Mouse (Mus musculus) hindbrain, embryonic 12.5 days (tissue): Measurements from ENCODE around the gene Dennd5a. TPM values are rescaled to one million over a fixed set of nuclear protein-coding genes. Genes with fewer than 3 reads are reported as not detected.

Experiments used
- ATAC-seq: fragments of 200-750 bp; cut with Nextera tagmentation; 2 replicates; pipeline ENCODE4 v1.8.0; 2017; ENCODE audit warnings: moderate TSS enrichment; ENCODE audit not compliant: low FRiP score
- H3K27ac ChIP-seq: fragments of 300-500 bp; sonication (generic); 2 replicates; pipeline ENCODE4 v1.5.1; 2016; ENCODE audit warnings: mild to moderate bottlenecking
- H3K27me3 ChIP-seq: fragments of 300-500 bp; sonication (generic); 2 replicates; pipeline ENCODE4 v1.6.1; 2016; ENCODE audit warnings: mild to moderate bottlenecking
- H3K36me3 ChIP-seq: fragments of 300-500 bp; sonication (generic); 2 replicates; pipeline ENCODE4 v1.6.1; 2016; ENCODE audit warnings: mild to moderate bottlenecking
- H3K4me1 ChIP-seq: fragments of 300-500 bp; sonication (generic); 2 replicates; pipeline ENCODE4 v1.6.1; 2016
- H3K4me2 ChIP-seq: fragments of 300-500 bp; sonication (generic); replicated peaks from 2 replicates; pipeline ENCODE4 v1.6.1; 2016; ENCODE audit warnings: mild to moderate bottlenecking
- H3K4me3 ChIP-seq: fragments of 300-500 bp; sonication (generic); 2 replicates; pipeline ENCODE4 v1.5.1; 2016; ENCODE audit warnings: mild to moderate bottlenecking
- H3K9ac ChIP-seq: fragments of 300-500 bp; sonication (generic); 2 replicates; pipeline ENCODE4 v1.6.1; 2016; ENCODE audit warnings: mild to moderate bottlenecking, moderate library complexity
- H3K9me3 ChIP-seq: fragments of 300-500 bp; sonication (generic); replicated peaks from 2 replicates; pipeline ENCODE4 v1.6.1; 2016; ENCODE audit warnings: mild to moderate bottlenecking
- WGBS: fragments of 180-500 bp; shearing (Covaris S2); methylation state at CpG from one replicate; pipeline ENCODE4 v1.1.7; 2016; 5-methylcytosine and 5-hydroxymethylcytosine counted together
- polyA plus RNA-seq: library from polyadenylated mRNA; unstranded; fragments of >200 nt; fragmentation: Nextera tagmentation; extraction: Ambion mirVana; gene quantifications from 2 replicates; pipeline ENCODE4 v1.2.1, GENCODE M21; 2016

Gene Dennd5a
- polyA plus RNA-seq, 1 experiment from 2014 or later, result 54.4 TPM

DNA sequence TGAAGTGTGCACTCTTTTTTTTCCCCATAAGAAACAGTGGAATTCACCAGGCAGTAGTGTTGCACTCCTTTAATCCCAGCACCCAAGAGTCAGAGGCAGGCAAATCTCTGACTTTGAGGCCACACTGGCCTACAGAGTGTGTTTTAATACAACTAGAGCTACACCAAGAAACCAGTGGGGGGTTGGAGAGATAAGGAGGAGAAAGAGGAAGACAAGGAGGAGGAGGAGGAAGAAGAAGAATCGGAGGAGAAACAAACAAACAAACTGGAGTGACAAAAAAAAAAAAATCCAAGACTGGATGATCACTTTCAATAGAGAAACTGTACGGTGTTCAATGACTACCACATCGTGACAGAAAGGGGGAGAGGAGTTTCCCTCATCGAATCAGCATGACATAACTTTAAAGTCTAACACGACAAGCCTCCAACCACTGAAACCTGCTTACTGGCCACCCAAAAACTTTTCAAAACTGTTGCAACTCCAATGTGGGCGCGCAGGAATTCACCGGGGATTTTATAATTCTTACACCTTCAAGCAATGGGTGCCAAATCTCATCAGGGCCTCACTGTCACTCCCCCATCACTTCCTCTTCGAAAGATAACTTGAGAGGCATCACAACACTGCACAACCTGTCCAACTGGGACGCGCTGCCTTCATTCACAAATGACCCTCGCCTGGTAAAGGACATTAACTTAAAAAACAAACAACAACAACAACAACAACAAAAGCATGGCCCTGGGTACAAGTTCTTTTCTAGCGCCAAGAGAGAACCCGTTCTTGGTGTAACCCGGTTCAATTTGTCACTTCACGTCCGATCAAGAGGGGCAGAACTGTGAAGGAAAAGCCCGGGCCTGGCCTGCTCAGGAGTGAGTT, 1.2 kb downstream of the Dennd5a start:
- 7% methylated on average over 18 of the region's 18 CpGs for WGBS
- peak overlapping the region; percentile 95 for H3K4me3 ChIP-seq
- H3K27me3 ChIP-seq, result no peaks in the 10 kb centered on the region
- H3K4me1 ChIP-seq, result peaks cover 28% of the 10 kb centered on the region
- H3K27ac ChIP-seq, result peak overlapping the region; percentile 94
- ATAC-seq, result peak; percentile 6; the same call in 1 of the 2 replicates
- peak overlapping the region; percentile 83 for H3K4me2 ChIP-seq
- no peaks in the 10 kb centered on the region for H3K36me3 ChIP-seq
- peak overlapping the region; percentile 95 for H3K9ac ChIP-seq
- no peaks in the 10 kb centered on the region for H3K9me3 ChIP-seq

DNA sequence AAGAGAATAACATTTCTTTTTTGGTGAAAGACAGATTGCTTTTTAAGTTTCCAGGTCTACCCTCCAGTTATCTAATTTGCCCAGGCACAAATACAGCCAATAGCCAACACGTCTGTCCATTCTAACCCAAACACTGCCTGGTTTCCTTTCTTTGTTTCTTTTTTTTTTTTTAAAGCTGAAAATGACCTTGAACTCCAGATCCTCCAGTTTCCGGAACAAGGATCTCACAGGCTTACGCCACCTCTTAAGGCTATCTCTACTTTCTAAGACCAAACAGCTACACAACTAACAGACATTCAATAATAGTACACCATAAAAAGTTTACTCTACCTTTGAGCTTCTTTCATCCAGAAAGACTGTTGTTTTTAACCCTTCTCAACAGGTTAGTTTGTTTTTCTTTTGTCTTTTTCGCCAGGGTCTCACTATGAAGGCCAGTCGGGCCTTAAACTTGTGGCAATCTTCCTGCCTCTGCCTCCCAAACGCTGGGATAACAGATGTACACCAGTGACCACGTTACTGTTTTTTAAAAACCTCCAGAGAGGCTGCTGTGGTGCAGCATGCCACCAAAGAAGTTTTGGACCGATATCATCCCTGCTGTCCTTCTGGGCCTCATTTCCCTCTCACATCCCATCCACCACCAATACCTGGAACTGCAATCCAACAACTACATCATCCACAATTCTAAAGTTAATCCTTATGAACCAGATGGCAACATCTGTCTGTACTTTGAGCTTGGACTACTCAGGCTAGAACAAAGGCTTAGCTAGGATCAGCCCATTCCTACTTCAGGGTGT, 2.1 kb downstream of the Dennd5a start:
- Histone ChIP-seq H3K27me3 (no peaks in the 10 kb centered on the region), H3K4me3 (peak overlapping the region; percentile 95), H3K4me1 (peaks cover 28% of the 10 kb centered on the region), H3K4me2 (peak overlapping the region; percentile 83), H3K9ac (peak overlapping the region; percentile 95), H3K27ac (0 out of 2 replicates have a peak overlapping the region, but pooled peaks have one; percentile 30), H3K36me3 (no peaks in the 10 kb centered on the region), H3K9me3 (no peaks in the 10 kb centered on the region)
- no peak for ATAC-seq
- 69% methylated on average over 8 of the region's 8 CpGs for WGBS

DNA sequence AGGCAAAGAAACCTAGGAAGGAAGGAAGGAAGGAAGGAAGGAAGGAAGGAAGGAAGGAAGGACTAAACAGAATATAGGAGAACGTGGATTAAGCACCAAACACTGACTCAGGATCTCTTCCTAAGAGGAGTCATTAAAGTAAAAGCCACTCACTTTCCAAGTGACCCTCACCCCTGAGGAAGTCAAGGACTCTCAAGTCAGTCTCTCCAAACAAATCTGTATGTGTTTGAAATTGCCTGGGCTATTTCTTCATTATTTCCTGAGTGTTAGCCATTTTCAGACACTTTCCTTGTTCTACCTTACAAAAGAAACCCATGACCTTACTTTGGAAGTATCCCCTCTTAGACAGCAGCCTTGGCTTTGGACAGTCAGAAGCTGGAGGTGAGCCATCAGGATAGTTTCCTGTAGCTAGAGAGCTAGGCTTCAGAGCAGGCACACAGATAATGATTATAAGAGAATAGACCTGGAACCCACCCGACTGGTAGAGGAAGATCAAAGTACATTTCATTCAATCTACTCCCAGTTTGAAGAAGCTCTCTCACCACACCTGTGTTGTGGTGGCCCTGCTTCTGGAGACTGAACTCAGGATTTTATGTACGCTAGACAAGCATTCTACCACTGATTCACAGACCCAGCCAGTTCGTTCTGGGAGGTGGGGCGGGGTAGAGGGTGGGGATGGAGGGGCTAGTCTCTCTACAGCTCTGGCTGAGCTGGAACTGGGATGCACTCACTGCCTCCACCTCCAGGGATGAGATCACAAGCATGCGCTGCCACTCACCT, 5.5 kb downstream of the Dennd5a start:
- 71% methylated on average over 6 of the region's 6 CpGs for WGBS
- Histone ChIP-seq H3K27ac (no peak overlapping the region), H3K9me3 (no peaks in the 10 kb centered on the region), H3K36me3 (no peaks in the 10 kb centered on the region), H3K4me2 (no peak overlapping the region), H3K4me1 (peaks cover 25% of the 10 kb centered on the region), H3K4me3 (no peak overlapping the region), H3K9ac (no peak overlapping the region), H3K27me3 (no peaks in the 10 kb centered on the region)
- no peak for ATAC-seq

DNA sequence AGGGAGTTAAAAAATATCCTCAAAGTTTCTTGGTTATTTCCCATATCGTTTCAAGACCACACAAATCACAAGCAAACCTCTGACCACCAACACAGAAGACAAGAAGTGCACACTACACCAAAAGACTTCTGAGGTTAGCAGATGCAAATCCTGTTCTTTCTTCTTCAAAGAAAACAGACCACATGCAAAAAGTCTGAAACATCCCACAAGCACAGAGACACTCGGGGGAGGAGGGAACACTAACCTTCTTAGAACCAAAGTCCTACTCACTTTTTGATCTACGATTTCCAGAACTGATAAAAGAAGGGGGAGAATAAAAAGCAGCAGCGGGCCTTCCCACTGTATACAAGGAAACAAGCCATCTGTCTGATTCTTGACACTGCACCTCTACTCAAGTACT, 9.0 kb downstream of the Dennd5a start:
- H3K27me3 ChIP-seq, result no peaks in the 10 kb centered on the region
- H3K4me3 ChIP-seq, result no peak overlapping the region
- no peak overlapping the region for H3K27ac ChIP-seq
- no peak overlapping the region for H3K4me2 ChIP-seq
- ATAC-seq, result no peak
- peaks cover 3% of the 10 kb centered on the region; the same call in 1 of the 2 replicates for H3K4me1 ChIP-seq
- H3K9me3 ChIP-seq, result no peaks in the 10 kb centered on the region
- no peaks in the 10 kb centered on the region for H3K36me3 ChIP-seq
- H3K9ac ChIP-seq, result no peak overlapping the region
- WGBS, result 89% methylated on average over 4 of the region's 4 CpGs

DNA sequence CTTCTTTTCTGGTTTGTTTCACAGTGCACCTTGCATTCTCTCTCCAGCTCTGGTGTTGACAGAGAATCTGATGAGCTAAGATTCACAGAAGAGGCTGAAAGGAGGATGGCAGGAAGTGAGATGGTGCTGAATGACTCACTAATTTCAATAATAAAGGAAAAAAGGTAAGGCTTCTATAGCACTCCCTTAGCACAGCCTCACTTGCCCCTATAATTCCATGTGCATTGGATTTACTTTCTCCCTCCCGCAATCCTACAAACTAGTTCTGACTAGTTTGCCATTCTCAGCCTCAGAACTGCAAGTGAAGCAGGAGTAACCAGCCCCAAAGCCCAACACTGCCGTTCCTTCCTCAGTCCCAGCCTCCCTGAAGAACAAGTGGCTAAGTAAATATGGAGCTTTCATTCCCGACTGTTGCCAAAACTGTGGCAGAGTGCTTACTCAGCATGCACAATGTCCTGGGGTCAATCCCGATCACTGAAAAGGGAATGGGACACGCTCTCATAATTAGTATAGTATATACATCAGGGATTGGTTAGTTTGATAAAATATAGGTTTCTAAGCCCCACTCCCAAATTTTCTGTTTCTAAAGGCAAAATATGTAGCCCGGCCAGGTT, 15.7 kb downstream of the Dennd5a start:
- ATAC-seq, result no peak
- Histone ChIP-seq H3K36me3 (no peaks in the 10 kb centered on the region), H3K4me3 (no peak overlapping the region), H3K9ac (no peak overlapping the region), H3K9me3 (no peaks in the 10 kb centered on the region), H3K4me2 (no peak overlapping the region), H3K27ac (no peak overlapping the region), H3K4me1 (no peaks in the 10 kb centered on the region), H3K27me3 (no peaks in the 10 kb centered on the region)
- WGBS, result 64% methylated on average over 6 of the region's 6 CpGs

DNA sequence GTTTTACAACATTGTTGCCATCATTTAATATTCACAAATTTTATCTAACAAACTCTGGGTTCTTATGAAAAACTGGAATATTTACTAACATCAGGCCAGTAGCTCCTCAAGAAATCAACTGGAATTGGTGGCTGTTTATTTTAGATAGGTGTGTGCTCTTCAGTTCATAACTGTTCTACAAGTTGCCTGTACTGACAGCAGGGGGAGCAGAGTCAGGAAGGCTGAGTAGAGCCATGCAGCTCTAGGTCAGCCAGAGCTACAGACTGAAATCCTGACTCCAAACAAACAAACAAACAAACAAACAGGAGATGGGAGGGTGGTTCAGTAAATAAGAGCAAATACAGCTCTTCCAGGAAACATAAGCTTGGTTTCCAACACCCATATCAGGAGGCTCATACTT, 30.6 kb downstream of the Dennd5a start:
- Histone ChIP-seq H3K4me1 (peaks cover 13% of the 10 kb centered on the region), H3K4me3 (no peak overlapping the region), H3K27ac (no peak overlapping the region), H3K9me3 (no peaks in the 10 kb centered on the region), H3K9ac (no peak overlapping the region), H3K36me3 (peaks cover 59% of the 10 kb centered on the region), H3K27me3 (no peaks in the 10 kb centered on the region), H3K4me2 (no peak overlapping the region)
- ATAC-seq, result no peak

DNA sequence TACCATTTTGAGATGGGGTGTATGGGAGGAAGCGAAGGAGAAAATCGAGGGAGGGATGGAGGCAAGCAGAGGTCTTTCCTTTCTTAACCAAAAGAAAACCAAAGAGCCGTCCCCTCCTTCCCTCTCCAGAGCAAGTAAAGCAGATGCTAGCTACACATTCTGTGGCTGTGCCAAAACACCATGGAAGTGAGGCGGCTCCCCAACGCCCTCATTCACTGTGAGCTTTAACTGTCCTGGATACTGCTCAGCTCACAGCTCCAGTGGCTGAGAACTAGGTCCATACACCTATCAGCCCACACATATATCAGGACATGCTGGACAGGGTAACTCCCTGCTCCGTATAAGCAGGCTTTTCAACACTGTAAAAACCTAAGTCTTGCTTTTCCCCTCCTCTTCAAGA, 31.9 kb downstream of the Dennd5a start:
- Histone ChIP-seq H3K36me3 (peaks cover 52% of the 10 kb centered on the region), H3K9ac (no peak overlapping the region), H3K4me1 (peaks cover 13% of the 10 kb centered on the region), H3K27ac (no peak overlapping the region), H3K27me3 (no peaks in the 10 kb centered on the region), H3K9me3 (no peaks in the 10 kb centered on the region), H3K4me2 (no peak overlapping the region), H3K4me3 (no peak overlapping the region)
- WGBS, result 91% methylated on average over 6 of the region's 6 CpGs
- ATAC-seq, result no peak

DNA sequence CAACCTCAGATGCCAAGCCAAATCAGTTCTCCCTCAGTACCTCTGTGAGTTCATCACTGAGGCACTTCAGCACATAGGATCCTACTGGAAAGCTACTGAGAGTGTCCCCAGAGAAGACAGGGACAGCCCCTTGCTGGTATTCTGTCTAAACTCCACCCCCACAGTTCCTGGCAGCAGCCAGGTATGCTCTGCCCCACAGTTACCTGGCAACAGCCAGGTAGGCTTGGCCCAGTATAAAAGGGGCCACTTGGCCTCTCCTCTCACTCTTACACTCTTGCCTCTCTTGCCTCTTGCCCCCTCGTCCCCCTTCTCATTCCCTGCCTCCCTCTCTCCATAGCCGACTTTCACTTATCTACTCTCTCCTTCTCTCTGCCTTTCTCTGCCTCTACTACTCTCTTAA, 35.3 kb downstream of the Dennd5a start:
- H3K4me3 ChIP-seq, result no peak overlapping the region
- H3K36me3 ChIP-seq, result peaks cover 54% of the 10 kb centered on the region
- H3K9ac ChIP-seq, result no peak overlapping the region
- WGBS, result 71% methylated on average over 2 of the region's 2 CpGs
- ATAC-seq, result no peak
- no peaks in the 10 kb centered on the region for H3K27me3 ChIP-seq
- H3K4me2 ChIP-seq, result no peak overlapping the region
- peaks cover 13% of the 10 kb centered on the region for H3K4me1 ChIP-seq
- H3K27ac ChIP-seq, result no peak overlapping the region
- no peaks in the 10 kb centered on the region for H3K9me3 ChIP-seq

DNA sequence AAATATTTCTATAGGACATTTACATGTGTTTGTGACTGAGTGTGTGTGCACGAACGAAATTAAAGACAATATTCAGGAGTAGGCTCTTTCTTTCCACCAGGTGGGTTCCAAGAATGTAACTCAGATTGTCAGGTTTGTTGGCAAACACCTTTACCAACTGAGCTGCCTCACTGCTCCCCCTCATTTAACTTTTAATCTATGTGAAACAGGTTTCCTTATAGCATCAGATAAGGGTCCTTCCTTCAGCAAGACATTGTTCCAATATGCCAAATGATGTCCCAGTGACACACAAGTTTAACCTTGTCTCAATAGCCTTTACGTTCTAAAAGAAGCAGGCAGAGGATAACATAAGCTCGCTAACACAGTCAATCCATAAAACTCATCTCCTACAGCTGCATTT, 37.4 kb downstream of the Dennd5a start:
- Histone ChIP-seq H3K27me3 (no peaks in the 10 kb centered on the region), H3K9ac (no peak overlapping the region), H3K4me3 (no peak overlapping the region), H3K36me3 (peaks cover 63% of the 10 kb centered on the region), H3K4me2 (no peak overlapping the region), H3K4me1 (peaks cover 13% of the 10 kb centered on the region), H3K9me3 (no peaks in the 10 kb centered on the region), H3K27ac (no peak overlapping the region)
- 96% methylated on average over 4 of the region's 4 CpGs for WGBS
- no peak for ATAC-seq

DNA sequence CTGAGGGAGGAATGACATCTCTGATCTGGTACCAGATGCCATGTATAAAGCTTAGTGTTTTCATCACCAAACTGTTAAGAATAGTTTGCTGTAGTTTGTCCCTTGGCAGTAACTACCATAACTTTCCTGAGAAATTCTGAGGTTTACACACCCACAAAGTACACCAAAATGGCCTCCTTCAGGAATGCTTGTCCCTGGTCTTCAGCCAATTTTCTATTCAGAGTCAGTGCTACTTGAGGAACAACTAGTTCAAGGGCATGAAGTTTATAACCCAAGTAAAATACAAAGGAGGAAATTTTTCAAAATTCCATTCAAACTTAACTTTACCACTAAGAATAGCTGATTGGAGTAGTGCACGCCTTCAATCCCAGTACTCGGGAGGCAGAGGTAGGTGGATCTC, 54.1 kb downstream of the Dennd5a start:
- Histone ChIP-seq H3K27ac (no peak overlapping the region), H3K27me3 (no peaks in the 10 kb centered on the region), H3K36me3 (peaks cover 87% of the 10 kb centered on the region), H3K9ac (no peak overlapping the region), H3K4me3 (no peak overlapping the region), H3K4me2 (no peak overlapping the region), H3K9me3 (no peaks in the 10 kb centered on the region), H3K4me1 (no peaks in the 10 kb centered on the region)
- no peak for ATAC-seq
- WGBS, result 89% methylated on average over 2 of the region's 2 CpGs

DNA sequence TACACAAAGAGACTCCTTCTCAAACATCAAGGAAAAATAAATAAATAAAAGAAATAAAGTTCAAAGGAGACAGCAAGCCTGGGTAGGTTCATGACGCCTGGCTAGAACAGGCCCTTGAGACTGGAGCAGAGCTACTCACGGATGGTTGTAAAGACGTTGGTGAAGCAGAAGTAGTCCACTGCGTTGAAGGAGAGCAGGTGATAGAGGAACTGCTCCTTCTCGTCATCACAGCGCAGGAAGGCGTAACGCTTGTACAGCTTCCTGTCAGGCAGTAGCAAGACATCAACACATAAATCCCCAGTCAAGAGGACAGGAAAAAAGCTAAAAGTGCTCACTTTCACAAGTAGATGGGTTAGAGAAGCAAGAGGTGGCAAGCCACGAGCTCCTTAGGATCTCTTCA, 59.3 kb downstream of the Dennd5a start:
- Histone ChIP-seq H3K9me3 (no peaks in the 10 kb centered on the region), H3K27me3 (no peaks in the 10 kb centered on the region), H3K4me1 (no peaks in the 10 kb centered on the region), H3K36me3 (peaks cover 96% of the 10 kb centered on the region), H3K27ac (no peak overlapping the region), H3K4me3 (no peak overlapping the region), H3K9ac (no peak overlapping the region), H3K4me2 (no peak overlapping the region)
- no peak for ATAC-seq
- 90% methylated on average over 9 of the region's 9 CpGs for WGBS

DNA sequence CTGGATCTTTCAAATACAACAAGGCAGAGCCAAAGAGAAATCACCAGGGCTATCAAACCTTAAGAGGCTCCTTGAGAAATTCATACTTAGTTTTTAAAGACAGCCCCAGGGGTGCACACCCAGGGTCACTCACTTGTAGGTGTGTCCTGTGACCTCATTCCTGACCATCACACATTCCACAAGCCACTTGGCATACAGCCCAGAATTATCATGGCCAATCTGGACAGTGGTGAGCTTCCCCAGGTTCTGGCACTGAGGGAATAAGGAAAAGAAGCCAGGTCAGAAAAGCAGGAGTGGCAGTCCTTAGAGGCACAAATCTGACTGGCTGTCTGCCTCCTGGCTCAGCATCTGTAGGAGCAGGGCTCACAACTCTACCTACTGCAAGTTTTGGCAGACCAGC, 61.4 kb downstream of the Dennd5a start:
- H3K4me3 ChIP-seq, result no peak overlapping the region
- no peak for ATAC-seq
- no peaks in the 10 kb centered on the region for H3K27me3 ChIP-seq
- H3K27ac ChIP-seq, result no peak overlapping the region
- peaks cover 98% of the 10 kb centered on the region for H3K36me3 ChIP-seq
- no peak overlapping the region for H3K4me2 ChIP-seq
- H3K9me3 ChIP-seq, result no peaks in the 10 kb centered on the region
- no peaks in the 10 kb centered on the region for H3K4me1 ChIP-seq
- no peak overlapping the region for H3K9ac ChIP-seq
